In genomic region chr2:30078349-30078712, GRCm38 (mm10) we compare ENCODE assay signal across 8 mouse cellular contexts. TPM values are rescaled to one million over a fixed set of nuclear protein-coding genes. Genes with fewer than 3 reads are reported as not detected.
DNase-seq lines count a peak whose midpoint lies in the region; ATAC-seq lines count a peak whose summit lies in the region.

No protein-coding gene starts in this region.

- no peak for ATAC-seq in midbrain, embryonic 11.5 days (ENCODE audit: low FRiP score)
- ATAC-seq in midbrain, embryonic 15.5 days (replicated peaks): no peak
- peak; percentile 71 for ATAC-seq in heart, embryonic 12.5 days (ENCODE audit: insufficient number of reproducible peaks, low FRiP score)
- no peak for ATAC-seq in midbrain, embryonic 12.5 days (ENCODE audit: low FRiP score, low read depth)

- 31% methylated on average over 10 of the region's 10 CpGs for WGBS in midbrain, embryonic 11.5 days
- 22% methylated on average over 10 of the region's 10 CpGs for WGBS in midbrain, embryonic 15.5 days
- 14% methylated on average over 10 of the region's 10 CpGs for WGBS in heart, embryonic 12.5 days
- 17% methylated on average over 10 of the region's 10 CpGs for WGBS in midbrain, embryonic 12.5 days

- DNase-seq in midbrain, embryonic 11.5 days (ENCODE audit: low spot score, missing footprints): no peak
- DNase-seq in kidney, postnatal 25 days: peak; percentile 20 to 73
- DNase-seq in frontal cortex, adult 2 months (ENCODE audit: extremely low spot score in 1 of 2, low spot score in 1 of 2): no peak
- no peak for DNase-seq in cerebellum, adult 11-12 months
- no peak for DNase-seq in spleen, postnatal 14 days (ENCODE audit: low spot score in 2 of 2)

- H3K27me3 ChIP-seq in midbrain, embryonic 11.5 days (ENCODE audit: control insufficient read depth, insufficient read depth, low read length): no peaks in the 10 kb centered on the region
- H3K27me3 ChIP-seq in midbrain, embryonic 15.5 days (replicated peaks): no peaks in the 10 kb centered on the region
- no peaks in the 10 kb centered on the region for H3K27me3 ChIP-seq in heart, embryonic 12.5 days (replicated peaks)
- no peaks in the 10 kb centered on the region for H3K27me3 ChIP-seq in midbrain, embryonic 12.5 days

- peaks cover 7% of the 10 kb centered on the region; the same call in 1 of the 2 replicates for H3K4me1 ChIP-seq in midbrain, embryonic 11.5 days (ENCODE audit: control insufficient read depth, insufficient read depth, low read length)
- peaks cover 12% of the 10 kb centered on the region for H3K4me1 ChIP-seq in midbrain, embryonic 15.5 days
- peaks cover 28% of the 10 kb centered on the region for H3K4me1 ChIP-seq in heart, embryonic 12.5 days (replicated peaks)
- peaks cover 10% of the 10 kb centered on the region for H3K4me1 ChIP-seq in midbrain, embryonic 12.5 days

- H3K27ac ChIP-seq in midbrain, embryonic 11.5 days (ENCODE audit: low read depth, low read length): no peak overlapping the region
- no peak overlapping the region for H3K27ac ChIP-seq in midbrain, embryonic 15.5 days
- H3K27ac ChIP-seq in heart, embryonic 12.5 days (ENCODE audit: poor library complexity, severe bottlenecking): peak overlapping the region; percentile 91
- no peak overlapping the region for H3K27ac ChIP-seq in midbrain, embryonic 12.5 days (replicated peaks)

- peak overlapping the region; percentile 98 for H3K4me2 ChIP-seq in midbrain, embryonic 11.5 days
- H3K4me2 ChIP-seq in midbrain, embryonic 15.5 days: no peak overlapping the region
- H3K4me2 ChIP-seq in heart, embryonic 12.5 days: peak overlapping the region; percentile 93
- peak overlapping the region; percentile 84 for H3K4me2 ChIP-seq in midbrain, embryonic 12.5 days (replicated peaks)

- peak overlapping the region; percentile 53 for H3K4me3 ChIP-seq in midbrain, embryonic 11.5 days (ENCODE audit: low read depth, low read length)
- no peak overlapping the region; the same call in 1 of the 2 replicates for H3K4me3 ChIP-seq in midbrain, embryonic 15.5 days
- peak overlapping the region; percentile 59 for H3K4me3 ChIP-seq in heart, embryonic 12.5 days
- H3K4me3 ChIP-seq in midbrain, embryonic 12.5 days: peak overlapping the region; percentile 48

- H3K9ac ChIP-seq in midbrain, embryonic 11.5 days (ENCODE audit: low read length): peak overlapping the region; percentile 68; the same call in 1 of the 2 replicates
- no peak overlapping the region for H3K9ac ChIP-seq in midbrain, embryonic 15.5 days
- peak overlapping the region; percentile 52; the same call in 1 of the 2 replicates for H3K9ac ChIP-seq in heart, embryonic 12.5 days
- H3K9ac ChIP-seq in midbrain, embryonic 12.5 days (replicated peaks): peak overlapping the region; percentile 28; the same call in 1 of the 2 replicates

- H3K36me3 ChIP-seq in midbrain, embryonic 11.5 days (ENCODE audit: control insufficient read depth, insufficient read depth, low read length): no peaks in the 10 kb centered on the region
- H3K36me3 ChIP-seq in midbrain, embryonic 15.5 days (replicated peaks): no peaks in the 10 kb centered on the region
- peaks cover 10% of the 10 kb centered on the region for H3K36me3 ChIP-seq in heart, embryonic 12.5 days
- peaks cover 6% of the 10 kb centered on the region for H3K36me3 ChIP-seq in midbrain, embryonic 12.5 days

- no peaks in the 10 kb centered on the region for H3K9me3 ChIP-seq in midbrain, embryonic 11.5 days (ENCODE audit: control insufficient read depth, low read length)
- H3K9me3 ChIP-seq in midbrain, embryonic 15.5 days: no peaks in the 10 kb centered on the region
- no peaks in the 10 kb centered on the region for H3K9me3 ChIP-seq in heart, embryonic 12.5 days (replicated peaks)
- H3K9me3 ChIP-seq in midbrain, embryonic 12.5 days: no peaks in the 10 kb centered on the region

RNA-seq across cellular contexts. Expression of gene Pkn3, which starts 0.8 kb away (rescaled TPM):
- 6.4 and 8.4 TPM in 2 replicates for polyA plus RNA-seq in midbrain, embryonic 11.5 days (2014; fragmentation: Nextera tagmentation; extraction: Ambion mirVana)
- polyA plus RNA-seq in midbrain, embryonic 15.5 days (2015; fragmentation: Nextera tagmentation; extraction: Ambion mirVana): 1.8 and 1.9 TPM in 2 replicates
- 19.6 and 21.5 TPM in 2 replicates for polyA plus RNA-seq in heart, embryonic 12.5 days (2016; fragmentation: Nextera tagmentation; extraction: Ambion mirVana)
- polyA plus RNA-seq in midbrain, embryonic 12.5 days (2016; fragmentation: Nextera tagmentation; extraction: Ambion mirVana): 8.7 and 9.2 TPM in 2 replicates
- polyA plus RNA-seq in frontal cortex, adult 2 months (2012; rRNA removed): 2.0 and 2.7 TPM in 2 replicates

RNA-seq across cellular contexts. Expression of gene Zdhhc12, which starts 15.1 kb away (rescaled TPM):
- polyA plus RNA-seq in midbrain, embryonic 11.5 days (2014; fragmentation: Nextera tagmentation; extraction: Ambion mirVana): 28.0 and 30.6 TPM in 2 replicates
- 20.5 and 21.0 TPM in 2 replicates for polyA plus RNA-seq in midbrain, embryonic 15.5 days (2015; fragmentation: Nextera tagmentation; extraction: Ambion mirVana)
- polyA plus RNA-seq in heart, embryonic 12.5 days (2016; fragmentation: Nextera tagmentation; extraction: Ambion mirVana): 49.8 and 50.4 TPM in 2 replicates
- 22.8 and 23.9 TPM in 2 replicates for polyA plus RNA-seq in midbrain, embryonic 12.5 days (2016; fragmentation: Nextera tagmentation; extraction: Ambion mirVana)
- 20.8 and 21.4 TPM in 2 replicates for polyA plus RNA-seq in frontal cortex, adult 2 months (2012; rRNA removed)

RNA-seq across cellular contexts. Expression of gene Set, which starts 21.2 kb away (rescaled TPM):
- polyA plus RNA-seq in midbrain, embryonic 11.5 days (2014; fragmentation: Nextera tagmentation; extraction: Ambion mirVana): 741 and 754 TPM in 2 replicates
- polyA plus RNA-seq in midbrain, embryonic 15.5 days (2015; fragmentation: Nextera tagmentation; extraction: Ambion mirVana): 338 and 355 TPM in 2 replicates
- 297 and 306 TPM in 2 replicates for polyA plus RNA-seq in heart, embryonic 12.5 days (2016; fragmentation: Nextera tagmentation; extraction: Ambion mirVana)
- polyA plus RNA-seq in midbrain, embryonic 12.5 days (2016; fragmentation: Nextera tagmentation; extraction: Ambion mirVana): 627 and 693 TPM in 2 replicates
- 226 and 229 TPM in 2 replicates for polyA plus RNA-seq in frontal cortex, adult 2 months (2012; rRNA removed)

RNA-seq across cellular contexts. Expression of gene Wdr34, which starts 29.6 kb away (rescaled TPM):
- polyA plus RNA-seq in midbrain, embryonic 11.5 days (2014; fragmentation: Nextera tagmentation; extraction: Ambion mirVana): 25.5 and 25.9 TPM in 2 replicates
- polyA plus RNA-seq in midbrain, embryonic 15.5 days (2015; fragmentation: Nextera tagmentation; extraction: Ambion mirVana): 86.7 and 88.7 TPM in 2 replicates
- polyA plus RNA-seq in heart, embryonic 12.5 days (2016; fragmentation: Nextera tagmentation; extraction: Ambion mirVana): 15.8 and 15.9 TPM in 2 replicates
- 38.0 and 39.1 TPM in 2 replicates for polyA plus RNA-seq in midbrain, embryonic 12.5 days (2016; fragmentation: Nextera tagmentation; extraction: Ambion mirVana)
- 52.7 and 54.8 TPM in 2 replicates for polyA plus RNA-seq in frontal cortex, adult 2 months (2012; rRNA removed)

RNA-seq across cellular contexts. Expression of gene Zer1, which starts 46.1 kb away (rescaled TPM):
- 5.1 and 6.0 TPM in 2 replicates for polyA plus RNA-seq in midbrain, embryonic 11.5 days (2014; fragmentation: Nextera tagmentation; extraction: Ambion mirVana)
- 16.5 and 17.7 TPM in 2 replicates for polyA plus RNA-seq in midbrain, embryonic 15.5 days (2015; fragmentation: Nextera tagmentation; extraction: Ambion mirVana)
- 5.7 and 6.1 TPM in 2 replicates for polyA plus RNA-seq in heart, embryonic 12.5 days (2016; fragmentation: Nextera tagmentation; extraction: Ambion mirVana)
- 11.6 and 11.7 TPM in 2 replicates for polyA plus RNA-seq in midbrain, embryonic 12.5 days (2016; fragmentation: Nextera tagmentation; extraction: Ambion mirVana)
- polyA plus RNA-seq in frontal cortex, adult 2 months (2012; rRNA removed): 146 and 169 TPM in 2 replicates

Comparison
In these comparisons a context has a peak if more than half of its experiments do, and no peak if none do; other contexts are left out.
1. DNase-seq: peak in kidney, postnatal 25 days (2 of 2); none in midbrain, embryonic 11.5 days (single experiment), frontal cortex, adult 2 months (0 of 2), cerebellum, adult 11-12 months (single experiment) and spleen, postnatal 14 days (0 of 2).